ENCODE assay signal across 13 mouse cellular contexts in the genomic region with DNA sequence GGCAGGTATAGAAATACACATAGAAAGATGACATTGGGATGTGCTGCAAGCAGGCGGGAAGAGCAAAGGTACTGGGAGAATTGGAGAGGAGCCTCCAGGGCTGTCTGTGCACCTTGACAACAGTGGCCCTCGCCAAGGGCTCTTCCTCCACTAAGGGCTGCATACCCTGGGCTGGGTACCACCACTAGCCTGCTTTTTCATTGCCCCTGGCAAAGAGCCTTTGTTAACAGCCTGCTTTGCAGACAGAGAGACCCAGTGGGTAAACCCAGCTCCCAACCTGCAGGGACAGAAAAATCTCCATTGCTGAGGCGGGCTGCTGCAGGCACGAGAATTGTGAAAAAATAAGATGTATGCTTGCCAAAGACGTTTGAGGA.
DNase-seq lines count a peak whose midpoint lies in the region; ATAC-seq and TF ChIP-seq lines count a peak whose summit lies in the region.
"Had no signal": no experiment of that assay in that cellular context is flagged by ENCODE, and none has a peak within 500 bp of the region (broad histone marks: within the 10 kb centered on the region; RNA-seq: fewer than 3 reads in every experiment).

No protein-coding gene starts in this region.

- 16% methylated on average over 5 of the region's 5 CpGs for WGBS in forebrain, embryonic 15.5 days
- 26% methylated on average over 5 of the region's 5 CpGs for WGBS in midbrain, embryonic 13.5 days

- no peak for TF ChIP-seq POLR2A in brain, embryonic 14.5 days (IDR thresholded peaks at IDR 0.05; ENCODE audit: borderline replicate concordance, extremely low read depth, insufficient read depth, insufficient read length, poor library complexity, severe bottlenecking)

- ATAC-seq in forebrain, embryonic 15.5 days (replicated peaks) = peak; percentile 47
- ATAC-seq in midbrain, embryonic 13.5 days = peak; percentile 75
- ATAC-seq: intestine, embryonic 16.5 days had no signal

- H3K27me3 ChIP-seq in forebrain, embryonic 15.5 days = no peaks in the 10 kb centered on the region
- H3K27me3 ChIP-seq in midbrain, embryonic 13.5 days = 0 out of 2 replicates have a peak, but pooled peaks cover 12% of the 10 kb centered on the region
- H3K27me3 ChIP-seq: stomach, embryonic 15.5 days had no signal

- peak overlapping the region; percentile 15; the same call in 1 of the 2 replicates for H3K4me2 ChIP-seq in forebrain, embryonic 15.5 days (replicated peaks)
- peak overlapping the region; percentile 28 for H3K4me2 ChIP-seq in midbrain, embryonic 13.5 days (replicated peaks)
- H3K4me2 ChIP-seq: stomach, embryonic 15.5 days had no signal

- TF ChIP-seq CTCF in brain, embryonic 14.5 days (IDR thresholded peaks at IDR 0.05; ENCODE audit: borderline replicate concordance, extremely low read depth, insufficient read depth, insufficient read length) = no peak

- H3K4me3 ChIP-seq in forebrain, embryonic 15.5 days = no peak overlapping the region
- no peak overlapping the region for H3K4me3 ChIP-seq in midbrain, embryonic 13.5 days (replicated peaks)
- H3K4me3 ChIP-seq: layer of hippocampus, adult 2 months; myocyte; stomach, embryonic 15.5 days had no signal

- H3K4me1 ChIP-seq in forebrain, embryonic 15.5 days = peaks cover 23% of the 10 kb centered on the region
- peaks cover 26% of the 10 kb centered on the region for H3K4me1 ChIP-seq in midbrain, embryonic 13.5 days (replicated peaks)

- no peaks in the 10 kb centered on the region for H3K36me3 ChIP-seq in forebrain, embryonic 15.5 days
- H3K36me3 ChIP-seq in midbrain, embryonic 13.5 days = no peaks in the 10 kb centered on the region
- H3K36me3 ChIP-seq: stomach, embryonic 15.5 days had no signal

- peak; percentile 86 for DNase-seq in heart, adult 11 months
- DNase-seq in heart, adult 18-20 months = no peak
- peak; percentile 72 for DNase-seq in brain, embryonic 14.5 days (ENCODE audit: low read depth)
- no peak for DNase-seq in ovary, postnatal 10 days (ENCODE audit: low spot score)
- no peak for DNase-seq in layer of hippocampus, postnatal 14 days (ENCODE audit: low spot score in 2 of 2)
- no peak for DNase-seq in right cerebral cortex, postnatal 14 days
- DNase-seq: right cerebral cortex, adult 18-20 months had no signal

- peak overlapping the region; percentile 34; the same call in 1 of the 2 replicates for H3K27ac ChIP-seq in forebrain, embryonic 15.5 days (replicated peaks)
- peak overlapping the region; percentile 84 for H3K27ac ChIP-seq in midbrain, embryonic 13.5 days
- H3K27ac ChIP-seq: layer of hippocampus, adult 2 months; stomach, embryonic 15.5 days had no signal

- no peak overlapping the region for H3K9ac ChIP-seq in forebrain, embryonic 15.5 days (replicated peaks)
- H3K9ac ChIP-seq in midbrain, embryonic 13.5 days (replicated peaks) = no peak overlapping the region; the same call in 1 of the 2 replicates
- H3K9ac ChIP-seq: stomach, embryonic 15.5 days had no signal

- H3K9me3 ChIP-seq in forebrain, embryonic 15.5 days = no peaks in the 10 kb centered on the region
- H3K9me3 ChIP-seq in midbrain, embryonic 13.5 days = no peaks in the 10 kb centered on the region
- H3K9me3 ChIP-seq: stomach, embryonic 15.5 days had no signal

Comparison
In these comparisons a context has a peak if more than half of its experiments do, and no peak if none do; other contexts are left out.
1. DNase-seq: peak in heart, adult 11 months (single experiment) and brain, embryonic 14.5 days (single experiment); none in heart, adult 18-20 months (0 of 2), ovary, postnatal 10 days (single experiment), layer of hippocampus, postnatal 14 days (0 of 2) and right cerebral cortex, postnatal 14 days (single experiment).